Mouse (Mus musculus): ENCODE results near the gene Ankrd7. TPM values are rescaled to one million over a fixed set of nuclear protein-coding genes. Genes with fewer than 3 reads are reported as not detected.
"Not testable (repeated sequence)": the region's sequence is repeated elsewhere in the genome, so short reads cannot be mapped to it uniquely, and the experiment has no call there.

Ankrd7 gene
- polyA plus RNA-seq (2015; fragmentation: Nextera tagmentation; extraction: Ambion mirVana), result not detected in 2 replicates

DNA sequence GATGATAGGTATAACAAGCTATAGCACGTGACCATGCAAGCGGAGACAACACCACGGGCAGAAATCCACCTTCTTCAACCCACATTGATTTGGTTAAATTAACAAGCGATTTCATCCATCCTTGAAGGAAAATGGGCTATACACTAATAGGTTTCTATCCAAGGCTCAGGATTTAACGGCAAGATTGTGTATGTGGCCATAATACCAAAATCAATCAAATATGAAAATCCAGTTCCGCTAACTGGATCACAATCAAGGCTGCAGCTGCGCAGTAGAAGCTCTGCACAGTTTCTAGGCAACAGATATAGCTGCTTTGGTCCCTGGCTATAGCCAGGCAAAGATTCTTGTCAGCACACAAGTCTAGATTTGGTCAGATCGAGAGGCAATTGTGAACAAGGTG is at the start of gene Ankrd7:
Gene Ankrd7 (plus strand): TSS at position 301 of the 400 bp plus-strand sequence.
- WGBS, result 95% methylated on average over 8 of the region's 8 CpGs
- H3K27me3 ChIP-seq (ENCODE audit: control insufficient read depth, insufficient read depth, low read depth, low read length), result no peaks in the 10 kb centered on the region
- no peak within 1 kb of the TSS for H3K4me2 ChIP-seq (ENCODE audit: low read length)
- H3K36me3 ChIP-seq (ENCODE audit: control insufficient read depth, insufficient read depth, low read length), result no peaks in the 10 kb centered on the region
- ATAC-seq, result no peak
- H3K4me3 ChIP-seq (ENCODE audit: low read depth, low read length), result no peak within 1 kb of the TSS
- H3K9ac ChIP-seq (ENCODE audit: low read depth, low read length), result no peak within 1 kb of the TSS
- H3K9me3 ChIP-seq (replicated peaks; ENCODE audit: control insufficient read depth, low read length, poor library complexity, severe bottlenecking), result no peaks in the 10 kb centered on the region
- no peaks in the 10 kb centered on the region for H3K4me1 ChIP-seq (ENCODE audit: control insufficient read depth, insufficient read depth, low read length)
- no peak within 1 kb of the TSS for H3K27ac ChIP-seq (ENCODE audit: low read length)

DNA sequence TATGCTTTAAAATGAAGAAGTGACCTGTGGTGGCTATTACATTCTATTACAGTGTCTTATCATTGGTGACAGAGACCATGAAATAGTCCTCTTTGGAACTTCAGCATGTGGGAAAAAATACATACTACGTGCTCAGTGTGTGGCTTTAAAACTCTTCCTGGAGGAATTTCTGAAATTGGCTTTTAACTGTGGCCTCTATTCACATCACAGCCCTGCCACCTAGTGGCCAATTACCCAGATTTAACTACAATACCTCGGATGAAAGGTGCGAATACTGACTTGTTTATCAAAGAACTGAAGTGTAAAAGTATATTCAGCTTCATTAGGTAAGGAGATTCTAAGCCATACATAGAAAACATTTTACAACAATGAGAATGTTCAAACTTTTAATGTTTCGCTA is 46.8 kb upstream of the Ankrd7 start:
- H3K4me1 ChIP-seq (ENCODE audit: control insufficient read depth, insufficient read depth, low read length), result no peaks in the 10 kb centered on the region
- H3K9ac ChIP-seq (ENCODE audit: low read depth, low read length), result no peak overlapping the region
- H3K36me3 ChIP-seq (ENCODE audit: control insufficient read depth, insufficient read depth, low read length), result no peaks in the 10 kb centered on the region
- no peak for ATAC-seq
- no peak overlapping the region for H3K4me3 ChIP-seq (ENCODE audit: low read depth, low read length)
- H3K27ac ChIP-seq (ENCODE audit: low read length), result no peak overlapping the region
- no peak overlapping the region for H3K4me2 ChIP-seq (ENCODE audit: low read length)
- no peaks in the 10 kb centered on the region for H3K27me3 ChIP-seq (ENCODE audit: control insufficient read depth, insufficient read depth, low read depth, low read length)
- no peaks in the 10 kb centered on the region for H3K9me3 ChIP-seq (replicated peaks; ENCODE audit: control insufficient read depth, low read length, poor library complexity, severe bottlenecking)
- WGBS, result 13% methylated on average over 4 of the region's 4 CpGs

DNA sequence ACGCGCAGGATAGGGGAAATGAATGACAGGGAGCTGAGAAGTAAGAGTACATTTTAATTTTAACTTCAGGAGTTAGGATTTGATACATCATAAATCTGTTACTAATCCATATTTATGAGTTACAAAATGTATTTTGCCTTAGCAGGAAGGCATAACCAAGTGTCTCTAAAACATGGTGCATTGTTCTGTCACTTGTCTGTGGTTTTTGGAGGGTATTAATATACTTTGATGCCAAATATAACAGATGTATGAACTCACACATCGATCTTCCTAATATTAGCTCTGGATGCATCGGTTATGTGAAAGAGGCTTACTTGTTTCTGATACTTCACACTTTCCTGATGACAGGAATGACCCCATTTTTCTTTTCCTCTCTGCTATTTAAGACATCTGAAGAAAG is 45.9 kb upstream of the Ankrd7 start:
- ATAC-seq, result no peak
- Histone ChIP-seq H3K4me2 (ENCODE audit: low read length) (no peak overlapping the region), H3K9me3 (replicated peaks; ENCODE audit: control insufficient read depth, low read length, poor library complexity, severe bottlenecking) (no peaks in the 10 kb centered on the region), H3K4me1 (ENCODE audit: control insufficient read depth, insufficient read depth, low read length) (no peaks in the 10 kb centered on the region), H3K36me3 (ENCODE audit: control insufficient read depth, insufficient read depth, low read length) (no peaks in the 10 kb centered on the region), H3K9ac (ENCODE audit: low read depth, low read length) (no peak overlapping the region), H3K27me3 (ENCODE audit: control insufficient read depth, insufficient read depth, low read depth, low read length) (no peaks in the 10 kb centered on the region), H3K4me3 (ENCODE audit: low read depth, low read length) (no peak overlapping the region), H3K27ac (ENCODE audit: low read length) (no peak overlapping the region)
- 74% methylated on average over 4 of the region's 4 CpGs for WGBS

DNA sequence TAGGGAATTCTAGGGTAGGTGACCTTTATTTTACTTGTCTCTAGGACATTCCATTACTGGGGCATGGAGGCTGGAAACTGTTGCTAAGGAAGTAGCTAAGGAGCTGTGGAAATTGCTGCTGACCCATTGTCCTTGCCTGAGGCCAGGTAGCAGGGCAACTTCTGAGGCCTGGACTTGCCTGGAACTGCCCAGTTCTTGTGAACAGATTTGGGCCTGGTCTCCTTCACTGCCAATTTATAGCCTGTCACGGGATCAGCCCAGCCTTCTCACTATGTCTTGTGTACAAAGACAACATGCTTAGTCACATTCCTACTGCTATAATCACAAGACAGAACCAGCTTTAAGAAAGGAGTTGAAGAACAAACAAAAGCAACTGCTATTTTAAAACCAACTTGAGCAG is 43.3 kb upstream of the Ankrd7 start:
- no peaks in the 10 kb centered on the region for H3K36me3 ChIP-seq (ENCODE audit: control insufficient read depth, insufficient read depth, low read length)
- H3K4me1 ChIP-seq (ENCODE audit: control insufficient read depth, insufficient read depth, low read length), result no peaks in the 10 kb centered on the region
- WGBS, result 77% methylated on average over 1 of the region's 1 CpGs
- no peaks in the 10 kb centered on the region for H3K27me3 ChIP-seq (ENCODE audit: control insufficient read depth, insufficient read depth, low read depth, low read length)
- no peak overlapping the region for H3K27ac ChIP-seq (ENCODE audit: low read length)
- no peak overlapping the region for H3K4me2 ChIP-seq (ENCODE audit: low read length)
- no peaks in the 10 kb centered on the region for H3K9me3 ChIP-seq (replicated peaks; ENCODE audit: control insufficient read depth, low read length, poor library complexity, severe bottlenecking)
- ATAC-seq, result no peak
- H3K9ac ChIP-seq (ENCODE audit: low read depth, low read length), result no peak overlapping the region
- H3K4me3 ChIP-seq (ENCODE audit: low read depth, low read length), result no peak overlapping the region

DNA sequence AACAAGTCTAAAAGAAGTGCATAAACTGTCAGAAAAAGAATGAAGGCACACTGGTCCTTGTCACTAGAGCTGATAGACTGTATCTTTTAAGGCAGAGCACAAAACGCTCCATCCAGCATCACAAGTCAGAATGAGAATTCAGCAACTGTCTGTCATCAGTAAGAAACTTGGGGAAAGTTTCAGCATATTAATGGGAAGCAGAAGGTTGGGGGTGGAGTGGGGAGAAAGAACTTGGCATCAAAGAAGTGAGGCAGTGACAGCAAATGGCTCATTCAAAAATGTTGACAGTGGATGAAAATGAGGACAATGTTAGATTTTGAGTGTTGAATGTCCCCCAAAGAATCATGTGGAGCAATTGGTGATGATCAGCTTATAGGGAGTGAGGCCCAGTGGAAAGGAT is 33.2 kb upstream of the Ankrd7 start:
- Histone ChIP-seq H3K36me3 (ENCODE audit: control insufficient read depth, insufficient read depth, low read length) (no peaks in the 10 kb centered on the region), H3K27ac (ENCODE audit: low read length) (no peak overlapping the region), H3K4me3 (ENCODE audit: low read depth, low read length) (no peak overlapping the region), H3K27me3 (ENCODE audit: control insufficient read depth, insufficient read depth, low read depth, low read length) (no peaks in the 10 kb centered on the region), H3K9ac (ENCODE audit: low read depth, low read length) (no peak overlapping the region), H3K9me3 (replicated peaks; ENCODE audit: control insufficient read depth, low read length, poor library complexity, severe bottlenecking) (no peaks in the 10 kb centered on the region), H3K4me2 (ENCODE audit: low read length) (no peak overlapping the region), H3K4me1 (ENCODE audit: control insufficient read depth, insufficient read depth, low read length) (no peaks in the 10 kb centered on the region)
- WGBS, result 80% methylated on average over 1 of the region's 1 CpGs
- no peak for ATAC-seq

DNA sequence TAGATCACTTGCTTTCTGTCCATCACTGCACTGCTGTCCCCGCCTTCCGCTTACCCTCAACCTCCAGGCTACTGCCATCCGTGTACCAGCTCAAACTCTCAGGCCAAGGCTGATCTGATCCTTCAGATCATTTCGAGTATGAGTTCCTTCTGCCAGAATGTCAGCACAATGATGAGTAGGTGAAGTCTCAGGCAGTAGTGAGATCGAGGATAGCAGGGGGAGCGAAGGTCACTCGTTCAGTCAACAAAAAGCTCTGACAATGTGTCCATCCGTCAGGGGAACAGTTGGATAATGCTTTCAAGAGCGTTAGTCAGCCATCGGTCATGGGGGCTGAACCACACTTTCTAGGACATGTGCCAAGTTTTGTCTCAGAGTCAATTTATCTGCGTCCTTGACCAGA is 21.6 kb upstream of the Ankrd7 start:
- not testable (repeated sequence) for H3K27me3 ChIP-seq (ENCODE audit: control insufficient read depth, insufficient read depth, low read depth, low read length); H3K36me3 ChIP-seq (ENCODE audit: control insufficient read depth, insufficient read depth, low read length); H3K9me3 ChIP-seq (replicated peaks; ENCODE audit: control insufficient read depth, low read length, poor library complexity, severe bottlenecking); H3K4me2 ChIP-seq (ENCODE audit: low read length); H3K27ac ChIP-seq (ENCODE audit: low read length); ATAC-seq; H3K4me3 ChIP-seq (ENCODE audit: low read depth, low read length); H3K9ac ChIP-seq (ENCODE audit: low read depth, low read length); H3K4me1 ChIP-seq (ENCODE audit: control insufficient read depth, insufficient read depth, low read length)
- 86% methylated on average over 4 of the region's 11 CpGs for WGBS

DNA sequence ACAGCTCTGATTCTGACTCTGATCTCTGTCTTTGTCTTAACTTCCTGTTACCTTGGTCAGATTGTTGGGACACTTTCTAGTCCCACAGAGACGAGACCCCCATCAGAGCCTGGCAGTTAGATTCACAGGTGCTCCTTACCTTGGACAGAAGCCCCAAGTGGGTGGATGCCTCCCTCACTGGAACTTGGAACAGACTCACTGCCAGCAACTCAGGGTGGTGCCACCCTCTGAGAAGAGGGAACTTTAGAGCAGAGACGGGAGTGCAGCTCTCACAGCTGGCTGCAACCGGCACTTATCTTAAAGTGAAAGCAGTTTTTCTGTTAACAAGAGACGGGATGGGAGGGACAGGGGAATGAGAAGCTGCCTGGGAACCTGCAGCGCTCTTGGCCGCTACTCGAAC is 20.5 kb upstream of the Ankrd7 start:
- ATAC-seq; H3K36me3 ChIP-seq (ENCODE audit: control insufficient read depth, insufficient read depth, low read length); H3K27me3 ChIP-seq (ENCODE audit: control insufficient read depth, insufficient read depth, low read depth, low read length); H3K4me1 ChIP-seq (ENCODE audit: control insufficient read depth, insufficient read depth, low read length); H3K4me2 ChIP-seq (ENCODE audit: low read length); H3K4me3 ChIP-seq (ENCODE audit: low read depth, low read length); H3K9ac ChIP-seq (ENCODE audit: low read depth, low read length); H3K27ac ChIP-seq (ENCODE audit: low read length); H3K9me3 ChIP-seq (replicated peaks; ENCODE audit: control insufficient read depth, low read length, poor library complexity, severe bottlenecking): not testable (repeated sequence)
- 55% methylated on average over 5 of the region's 7 CpGs for WGBS

DNA sequence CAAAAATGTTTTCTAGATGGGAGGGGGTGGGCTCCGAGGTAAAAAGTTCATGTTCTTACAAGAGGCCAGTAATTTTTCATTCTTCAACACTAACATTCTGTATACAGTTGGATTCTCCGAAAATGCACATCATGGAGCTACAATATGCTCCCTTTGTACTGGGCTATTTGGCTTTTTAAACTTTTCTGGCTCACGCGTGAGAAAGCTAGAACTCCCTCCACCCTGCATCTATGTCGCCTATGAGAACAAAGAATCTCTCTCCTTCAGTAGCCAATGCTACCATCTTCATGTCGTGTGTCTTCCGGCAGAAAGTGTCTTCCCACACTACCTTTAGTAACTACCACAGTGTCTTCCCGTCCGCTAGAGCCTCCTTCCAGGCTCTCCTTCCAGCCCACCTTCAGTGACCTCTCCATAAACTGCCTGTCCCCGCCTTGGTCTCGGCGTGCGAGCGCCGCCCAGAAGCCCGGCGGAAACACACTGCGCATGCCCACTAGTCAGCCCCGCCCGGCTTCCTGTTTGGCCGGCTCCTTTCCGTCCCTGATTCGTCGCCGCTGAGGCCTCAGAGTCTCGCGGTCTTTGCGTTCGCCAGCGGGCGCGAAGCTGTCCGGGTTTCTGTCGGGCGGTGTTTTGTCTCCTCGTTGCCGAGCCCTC is 17.9 kb upstream of the Ankrd7 start, which contains the start of gene Lsm8:
Gene Lsm8 (plus strand): TSS at position 529 of the 651 bp plus-strand sequence.
- Histone ChIP-seq H3K4me1 (ENCODE audit: control insufficient read depth, insufficient read depth, low read length) (peaks cover 11% of the 10 kb centered on the region), H3K4me3 (ENCODE audit: low read depth, low read length) (peak within 1 kb of the TSS; percentile 91), H3K9ac (ENCODE audit: low read depth, low read length) (peak within 1 kb of the TSS; percentile 96), H3K9me3 (replicated peaks; ENCODE audit: control insufficient read depth, low read length, poor library complexity, severe bottlenecking) (no peaks in the 10 kb centered on the region), H3K27ac (ENCODE audit: low read length) (peak within 1 kb of the TSS; percentile 93), H3K27me3 (ENCODE audit: control insufficient read depth, insufficient read depth, low read depth, low read length) (no peaks in the 10 kb centered on the region), H3K36me3 (ENCODE audit: control insufficient read depth, insufficient read depth, low read length) (no peaks in the 10 kb centered on the region), H3K4me2 (ENCODE audit: low read length) (peak within 1 kb of the TSS; percentile 71)
- WGBS, result 1% methylated on average over 37 of the region's 37 CpGs
- ATAC-seq, result peak; percentile 100

DNA sequence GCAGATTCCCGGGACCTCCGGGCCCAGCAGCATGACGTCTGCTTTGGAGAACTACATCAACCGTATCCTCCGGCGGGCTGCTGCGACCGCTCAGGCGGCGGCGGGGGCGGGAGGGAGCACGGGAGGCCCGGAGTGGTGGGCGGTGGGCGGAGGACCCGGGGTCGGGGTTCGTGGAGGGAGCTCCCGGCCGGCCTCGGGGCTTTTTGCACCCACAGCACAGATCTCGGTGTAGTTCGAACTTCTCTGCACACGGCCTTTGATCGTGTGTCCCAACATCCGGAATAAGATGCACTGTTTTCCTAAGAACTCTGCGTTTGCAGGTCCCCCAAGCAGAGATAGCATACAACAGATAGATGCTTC is 17.4 kb upstream of the Ankrd7 start:
- peak overlapping the region; percentile 96 for H3K9ac ChIP-seq (ENCODE audit: low read depth, low read length)
- peak overlapping the region; percentile 71 for H3K4me2 ChIP-seq (ENCODE audit: low read length)
- WGBS, result under 1% methylated on average over 28 of the region's 28 CpGs
- H3K27me3 ChIP-seq (ENCODE audit: control insufficient read depth, insufficient read depth, low read depth, low read length), result no peaks in the 10 kb centered on the region
- no peaks in the 10 kb centered on the region for H3K9me3 ChIP-seq (replicated peaks; ENCODE audit: control insufficient read depth, low read length, poor library complexity, severe bottlenecking)
- H3K27ac ChIP-seq (ENCODE audit: low read length), result peak overlapping the region; percentile 93
- no peaks in the 10 kb centered on the region for H3K36me3 ChIP-seq (ENCODE audit: control insufficient read depth, insufficient read depth, low read length)
- H3K4me3 ChIP-seq (ENCODE audit: low read depth, low read length), result peak overlapping the region; percentile 91
- ATAC-seq, result peak; percentile 84; the same call in 1 of the 2 replicates
- peaks cover 11% of the 10 kb centered on the region for H3K4me1 ChIP-seq (ENCODE audit: control insufficient read depth, insufficient read depth, low read length)

All from midbrain, embryonic 16.5 days (tissue).